Mouse (Mus musculus) lung, embryonic 16.5 days (tissue): ENCODE results near the gene Syn3. TPM values are rescaled to one million over a fixed set of nuclear protein-coding genes. Genes with fewer than 3 reads are reported as not detected.
A peak's percentile ranks its signal among the peaks of the same experiment; 100 is the strongest.
"Not testable (repeated sequence)": the region's sequence is repeated elsewhere in the genome, so short reads cannot be mapped to it uniquely, and the experiment has no call there.

Experiments
- ATAC-seq: fragments of 200-750 bp; cut with Nextera tagmentation; 2 replicates; pipeline ENCODE4 v1.8.0; 2017; ENCODE audit warnings: low read depth, mild to moderate bottlenecking, moderate library complexity
- H3K27ac ChIP-seq: fragments of 300-500 bp; sonication (generic); 2 replicates; pipeline ENCODE4 v1.5.1; 2014; ENCODE audit warnings: mild to moderate bottlenecking, control low read depth, low read length
- H3K27me3 ChIP-seq: fragments of 300-500 bp; sonication (generic); 2 replicates; pipeline ENCODE4 v1.6.1; 2014; ENCODE audit warnings: low read depth, low read length, mixed read lengths; ENCODE audit not compliant: control insufficient read depth, insufficient read depth
- H3K36me3 ChIP-seq: fragments of 300-500 bp; sonication (generic); 2 replicates; pipeline ENCODE4 v1.6.1; 2014; ENCODE audit warnings: low read length; ENCODE audit not compliant: control insufficient read depth, insufficient read depth
- H3K4me1 ChIP-seq: fragments of 300-500 bp; sonication (generic); replicated peaks from 2 replicates; pipeline ENCODE4 v1.6.1; 2014; ENCODE audit warnings: low read length, mixed read lengths; ENCODE audit not compliant: control insufficient read depth, insufficient read depth
- H3K4me2 ChIP-seq: fragments of 300-500 bp; sonication (generic); 2 replicates; pipeline ENCODE4 v1.6.1; 2014; ENCODE audit warnings: low read depth, low read length, control low read depth
- H3K4me3 ChIP-seq: fragments of 300-500 bp; sonication (generic); 2 replicates; pipeline ENCODE4 v1.5.1; 2014; ENCODE audit warnings: mild to moderate bottlenecking, low read length, control low read depth
- H3K9ac ChIP-seq: fragments of 300-500 bp; sonication (generic); 2 replicates; pipeline ENCODE4 v1.6.1; 2014; ENCODE audit warnings: low read length, control low read depth
- H3K9me3 ChIP-seq: fragments of 300-500 bp; sonication (generic); 2 replicates; pipeline ENCODE4 v1.6.1; 2016; ENCODE audit warnings: low read length; ENCODE audit not compliant: control insufficient read depth
- WGBS: fragments of 180-500 bp; shearing (Covaris S2); extraction: QIAGEN DNeasy Blood & Tissue Kit; methylation state at CpG from one replicate; pipeline ENCODE4 v1.1.7; 2014; 5-methylcytosine and 5-hydroxymethylcytosine counted together
- polyA plus RNA-seq: library from polyadenylated mRNA; unstranded; fragments of >200 nt; fragmentation: Nextera tagmentation; extraction: Ambion mirVana; gene quantifications from 2 replicates; pipeline ENCODE4 v1.2.1, GENCODE M21; 2015

The Syn3 gene
- polyA plus RNA-seq, 1 experiment from 2014 or later = 2.8 TPM

- H3K36me3 ChIP-seq = no peaks in the 10 kb centered on the region
- no peak overlapping the region for H3K4me3 ChIP-seq
- no peak overlapping the region for H3K4me2 ChIP-seq
- no peaks in the 10 kb centered on the region for H3K27me3 ChIP-seq
- ATAC-seq = no peak
- 24% methylated on average over 2 of the region's 2 CpGs for WGBS
- H3K4me1 ChIP-seq = peaks cover 5% of the 10 kb centered on the region; the same call in 1 of the 2 replicates
- H3K9me3 ChIP-seq = no peaks in the 10 kb centered on the region
- H3K27ac ChIP-seq = no peak overlapping the region
- no peak overlapping the region for H3K9ac ChIP-seq
Observed at GRCm38 (mm10) chr10:86381922-86382260, 116.8 kb downstream of the Syn3 start.

GRCm38 (mm10) chr10:86381150-86381921, 117.4 kb downstream of the Syn3 start:
- ATAC-seq = no peak
- Histone ChIP-seq H3K9ac (no peak overlapping the region), H3K4me2 (no peak overlapping the region), H3K4me1 (no peaks in the 10 kb centered on the region), H3K27ac (no peak overlapping the region), H3K36me3 (no peaks in the 10 kb centered on the region), H3K4me3 (no peak overlapping the region), H3K9me3 (no peaks in the 10 kb centered on the region), H3K27me3 (no peaks in the 10 kb centered on the region)
- WGBS = 47% methylated on average over 9 of the region's 9 CpGs

- Histone ChIP-seq H3K27me3 (no peaks in the 10 kb centered on the region), H3K36me3 (no peaks in the 10 kb centered on the region), H3K4me2 (no peak overlapping the region), H3K27ac (no peak overlapping the region), H3K4me3 (no peak overlapping the region), H3K9ac (no peak overlapping the region), H3K9me3 (no peaks in the 10 kb centered on the region), H3K4me1 (no peaks in the 10 kb centered on the region; the same call in 1 of the 2 replicates)
- no peak for ATAC-seq
- WGBS = 48% methylated on average over 2 of the region's 2 CpGs
Observed at GRCm38 (mm10) chr10:86380626-86381025, 118.1 kb downstream of the Syn3 start.

GRCm38 (mm10) chr10:86378803-86379202, 119.9 kb downstream of the Syn3 start:
- not testable (repeated sequence) for H3K4me3 ChIP-seq, H3K27me3 ChIP-seq, H3K9me3 ChIP-seq, H3K9ac ChIP-seq, H3K4me1 ChIP-seq, H3K36me3 ChIP-seq, H3K27ac ChIP-seq, H3K4me2 ChIP-seq
- ATAC-seq = peak; percentile 39; the same call in 1 of the 2 replicates
- 59% methylated on average over 2 of the region's 2 CpGs for WGBS

- H3K4me1 ChIP-seq = no peaks in the 10 kb centered on the region; the same call in 1 of the 2 replicates
- H3K27ac ChIP-seq = no peak overlapping the region
- H3K36me3 ChIP-seq = no peaks in the 10 kb centered on the region
- peak; percentile 80 for ATAC-seq
- no peak overlapping the region for H3K9ac ChIP-seq
- no peak overlapping the region for H3K4me2 ChIP-seq
- 74% methylated on average over 8 of the region's 8 CpGs for WGBS
- H3K9me3 ChIP-seq = no peaks in the 10 kb centered on the region
- H3K4me3 ChIP-seq = no peak overlapping the region
- no peaks in the 10 kb centered on the region for H3K27me3 ChIP-seq
Observed at GRCm38 (mm10) chr10:86376392-86377185, 122.1 kb downstream of the Syn3 start.

- no peak overlapping the region for H3K4me2 ChIP-seq
- H3K9ac ChIP-seq = no peak overlapping the region
- H3K36me3 ChIP-seq = no peaks in the 10 kb centered on the region
- no peaks in the 10 kb centered on the region; the same call in 1 of the 2 replicates for H3K4me1 ChIP-seq
- WGBS = 32% methylated on average over 11 of the region's 11 CpGs
- H3K9me3 ChIP-seq = no peaks in the 10 kb centered on the region
- ATAC-seq = peak; percentile 61
- H3K27ac ChIP-seq = no peak overlapping the region
- H3K4me3 ChIP-seq = no peak overlapping the region
- no peaks in the 10 kb centered on the region for H3K27me3 ChIP-seq
Observed at GRCm38 (mm10) chr10:86375903-86376302, 122.8 kb downstream of the Syn3 start.

GRCm38 (mm10) chr10:86374061-86374460, 124.6 kb downstream of the Syn3 start:
- Histone ChIP-seq H3K36me3 (no peaks in the 10 kb centered on the region), H3K4me2 (no peak overlapping the region), H3K27ac (no peak overlapping the region), H3K27me3 (no peaks in the 10 kb centered on the region), H3K4me1 (peaks cover 9% of the 10 kb centered on the region), H3K9ac (no peak overlapping the region), H3K4me3 (no peak overlapping the region), H3K9me3 (no peaks in the 10 kb centered on the region)
- 79% methylated on average over 2 of the region's 2 CpGs for WGBS
- no peak for ATAC-seq

GRCm38 (mm10) chr10:86371561-86371960, 127.1 kb downstream of the Syn3 start:
- no peaks in the 10 kb centered on the region for H3K27me3 ChIP-seq
- no peak for ATAC-seq
- H3K27ac ChIP-seq = no peak overlapping the region
- no peak overlapping the region for H3K4me3 ChIP-seq
- no peaks in the 10 kb centered on the region for H3K36me3 ChIP-seq
- no peak overlapping the region for H3K4me2 ChIP-seq
- no peak overlapping the region for H3K9ac ChIP-seq
- peaks cover 17% of the 10 kb centered on the region for H3K4me1 ChIP-seq
- no peaks in the 10 kb centered on the region for H3K9me3 ChIP-seq

- 55% methylated on average over 4 of the region's 4 CpGs for WGBS
- Histone ChIP-seq H3K9ac (no peak overlapping the region), H3K4me3 (no peak overlapping the region), H3K4me1 (peaks cover 31% of the 10 kb centered on the region), H3K4me2 (peak overlapping the region; percentile 18), H3K36me3 (no peaks in the 10 kb centered on the region), H3K9me3 (no peaks in the 10 kb centered on the region), H3K27me3 (no peaks in the 10 kb centered on the region), H3K27ac (no peak overlapping the region)
- no peak for ATAC-seq
Observed at GRCm38 (mm10) chr10:86369346-86369745, 129.3 kb downstream of the Syn3 start.
